Mouse (Mus musculus): ENCODE measurements around the gene Psap.

Gene Psap

DNA sequence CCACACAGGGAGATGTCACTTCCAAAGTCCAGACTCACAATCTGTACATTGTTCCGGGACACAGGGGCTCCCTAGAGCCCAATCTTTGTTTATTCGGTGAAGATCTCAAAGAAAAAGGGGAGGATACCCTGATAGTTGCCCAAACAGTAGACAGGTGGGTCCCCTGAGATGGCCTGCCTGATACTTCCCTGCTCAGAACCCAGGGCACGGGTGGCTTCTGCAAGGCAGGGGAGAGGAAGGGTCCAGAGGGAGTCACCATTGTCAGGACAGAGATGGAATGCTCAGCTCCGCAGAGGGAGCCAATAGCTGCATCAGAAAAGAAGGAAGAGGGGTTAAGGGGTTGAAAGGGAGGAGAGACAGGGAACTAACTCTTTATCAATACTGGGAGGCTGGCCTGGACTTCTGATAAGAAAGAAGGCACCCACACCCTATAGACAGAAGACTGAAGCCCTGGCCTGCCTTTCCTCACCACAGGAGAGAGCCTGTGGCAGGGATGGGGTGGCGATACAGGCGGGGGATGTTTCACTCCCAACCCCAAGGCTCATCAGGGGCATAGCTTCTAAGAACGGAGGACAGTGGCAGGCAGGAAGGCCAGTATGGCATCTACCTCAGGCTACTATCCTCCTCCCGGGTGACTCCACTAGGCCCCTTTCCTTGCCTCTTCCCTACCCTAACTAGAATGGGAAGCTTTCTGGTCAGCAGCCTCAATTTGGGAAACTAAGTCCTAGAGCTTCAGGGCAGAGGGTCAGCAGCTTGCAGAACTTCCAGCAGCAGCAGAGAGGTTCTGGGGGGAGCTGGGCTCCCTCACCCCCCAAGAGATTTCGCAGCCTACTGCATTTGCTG, 70.6 kb downstream of the Psap start:
- in situ Hi-C loops (cut with MboI, MseI), result loop anchor here (5.0 kb wide), 1 partner anchor 34 kb away; no protein-coding TSS in a partner anchor

DNA sequence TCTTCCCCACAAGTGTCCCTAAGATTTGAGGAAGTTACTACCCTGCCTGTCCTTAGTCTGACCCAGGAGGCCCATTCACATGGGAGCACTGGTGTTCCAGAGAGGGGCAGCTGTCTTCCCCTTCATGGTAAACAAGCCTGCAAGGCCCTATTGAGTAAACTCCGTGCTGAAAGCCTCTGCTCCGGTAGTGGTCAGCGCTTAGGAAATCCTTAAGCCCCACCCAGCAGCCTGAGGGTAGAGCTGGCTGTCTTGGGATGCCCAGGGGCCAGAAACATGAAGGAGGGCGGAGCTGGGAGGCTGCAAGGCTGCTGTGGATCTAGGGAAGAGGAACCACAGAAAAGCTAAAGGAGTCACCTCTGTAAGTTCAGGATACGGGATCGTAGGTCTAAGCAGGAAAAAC, 71.6 kb downstream of the Psap start:
- in situ Hi-C loops (cut with MboI, MseI), result loop anchor here (5.0 kb wide), 1 partner anchor 33 kb away; no protein-coding TSS in a partner anchor

DNA sequence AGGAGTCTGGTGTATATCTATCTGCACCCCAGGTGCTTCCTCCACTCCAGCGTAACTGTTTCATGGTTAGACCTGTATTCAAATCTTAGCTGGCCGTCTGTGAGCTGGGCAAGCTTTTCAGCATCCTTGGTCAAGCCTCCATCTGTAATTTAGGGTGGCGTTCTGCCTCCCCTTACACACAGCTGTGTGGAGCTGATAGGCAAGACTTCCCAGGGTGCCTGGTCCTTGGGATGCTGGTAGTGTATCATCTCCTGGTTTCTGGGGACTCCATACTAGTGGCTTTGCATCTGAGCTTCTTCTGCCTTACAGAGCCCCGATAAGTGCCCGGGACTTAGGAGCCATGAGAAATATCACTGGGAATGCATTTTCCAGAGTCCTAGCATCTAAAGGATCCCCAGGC, 72.2 kb downstream of the Psap start:
- in situ Hi-C loops (cut with MboI, MseI), result loop anchor here (5.0 kb wide), 1 partner anchor 33 kb away; no protein-coding TSS in a partner anchor

DNA sequence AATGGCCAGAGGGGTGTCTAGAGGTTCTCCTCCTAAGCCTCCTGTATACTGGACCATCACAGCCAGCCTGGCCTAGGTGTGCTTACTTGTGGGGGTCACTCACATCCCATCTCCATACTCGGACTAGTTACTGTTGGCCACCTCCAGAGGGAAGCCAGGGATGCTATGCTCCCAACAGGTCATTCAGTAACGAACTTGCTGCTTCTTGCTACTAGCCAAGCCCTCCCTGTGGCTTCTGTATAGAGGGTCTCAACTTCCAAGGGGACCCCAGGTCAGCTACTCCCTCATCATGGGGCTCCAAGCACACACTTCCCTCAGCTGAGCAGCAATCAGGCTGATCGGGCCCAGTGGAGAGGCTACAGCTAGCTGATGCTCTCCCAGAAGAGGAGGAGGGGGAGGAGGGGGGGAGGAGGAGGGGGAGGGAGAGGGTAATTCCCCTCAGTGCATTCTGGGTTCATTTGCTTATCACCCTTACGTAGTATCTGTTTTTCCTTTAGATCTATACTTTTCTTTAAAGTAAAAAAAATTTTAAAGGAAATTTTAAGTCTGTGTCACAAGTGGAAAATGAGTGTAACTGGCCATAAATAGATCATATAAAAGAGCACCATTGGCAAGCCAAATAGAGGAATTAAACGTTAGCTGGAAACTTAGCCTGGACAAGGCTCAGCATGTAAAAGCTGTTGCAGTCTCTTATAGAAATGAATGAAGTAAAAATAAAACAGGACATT, 72.8 kb downstream of the Psap start:
- in situ Hi-C loops (cut with MboI, MseI), result no loop called here

DNA sequence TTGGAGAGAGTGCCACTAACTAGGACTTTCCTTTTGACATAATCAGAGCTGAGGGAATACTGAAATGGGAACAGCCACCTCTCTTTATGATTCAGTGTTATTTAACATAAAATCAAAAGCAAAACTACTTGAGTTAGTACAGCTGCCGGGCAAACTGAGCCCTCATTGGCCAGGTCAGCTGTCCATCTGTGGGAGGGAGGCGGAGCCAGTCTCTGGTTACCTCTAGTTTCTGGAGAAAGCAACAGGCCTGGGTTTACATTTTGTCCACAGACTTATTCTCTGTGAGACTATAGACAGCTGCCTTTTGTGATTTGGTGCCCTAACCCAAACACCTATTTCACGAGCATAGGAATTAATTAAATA, 73.4 kb downstream of the Psap start:
- in situ Hi-C loops (cut with MboI, MseI), result no loop called here

DNA sequence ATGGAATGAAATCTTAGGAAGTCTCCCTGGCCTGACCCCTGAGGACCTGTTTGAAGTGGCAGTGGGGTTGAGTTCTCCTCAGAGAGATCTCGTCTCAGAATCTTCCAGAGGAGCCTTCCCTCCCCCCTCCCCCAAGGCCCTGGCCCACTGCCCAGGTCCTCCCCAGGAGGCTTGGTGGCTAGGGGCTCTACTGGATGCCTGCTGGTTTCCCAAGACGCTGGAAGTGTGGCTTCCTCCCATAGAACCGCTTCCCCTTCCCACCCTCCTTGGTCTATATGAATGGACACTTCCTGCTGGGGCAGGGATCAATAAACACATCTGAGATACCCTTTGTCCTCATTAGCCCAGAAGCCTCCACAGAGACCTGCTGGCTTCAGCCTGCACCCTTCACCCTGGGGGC, 73.8 kb downstream of the Psap start:
- in situ Hi-C loops (cut with MboI, MseI), result no loop called here

DNA sequence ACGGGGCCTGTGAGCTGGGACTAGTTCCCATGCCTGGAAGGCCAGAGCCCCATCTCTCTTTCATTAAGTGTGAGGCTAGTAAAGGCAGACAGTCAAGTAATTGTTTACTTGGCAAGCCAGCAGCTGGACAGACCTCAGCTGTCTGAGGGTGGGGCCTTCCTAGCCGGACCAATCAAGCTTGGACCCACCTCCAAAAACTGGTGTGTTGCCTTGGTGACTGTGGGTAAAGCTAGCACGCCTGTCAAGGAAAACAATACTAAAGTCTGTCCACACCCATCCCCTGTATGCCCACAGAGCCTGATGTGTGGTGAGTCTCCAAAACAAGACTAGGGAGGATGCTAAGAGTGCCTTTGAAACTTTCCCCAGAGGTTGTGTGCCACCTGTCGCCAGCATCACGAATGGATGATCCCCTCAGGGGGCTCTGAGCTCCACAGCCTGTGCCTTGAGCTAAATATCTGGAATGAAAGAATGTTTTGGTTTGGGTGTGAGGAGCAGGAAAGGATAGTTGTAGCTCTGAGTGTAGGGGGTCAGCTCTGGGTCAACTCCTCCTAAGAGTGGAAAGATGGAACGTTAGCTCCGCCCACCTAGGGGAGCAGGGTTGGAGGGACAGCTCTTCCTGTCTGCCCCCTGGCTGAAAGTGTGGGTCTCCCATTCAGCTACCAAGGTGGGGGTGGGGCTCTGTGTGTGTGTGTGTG, 74.5 kb downstream of the Psap start:
- in situ Hi-C loops (cut with MboI, MseI), result no loop called here
